Mouse (Mus musculus) hindbrain, embryonic 11.5 days (tissue): ENCODE measurements at regions not wholly inside any gene's neighbourhood (a gene's known extent, or its start where the extent isn't known, plus 50 kb on each side); places are given as distances from the start of the nearest gene placed in this dataset.
A peak's percentile ranks its signal among the peaks of the same experiment; 100 is the strongest.

ENCODE experiments used
- ATAC-seq: fragments of 200-750 bp; cut with Nextera tagmentation; 2 replicates; pipeline ENCODE4 v1.8.0; 2017; ENCODE audit warnings: mild to moderate bottlenecking, moderate TSS enrichment, moderate library complexity; ENCODE audit not compliant: low FRiP score
- DNase-seq: peaks from one replicate; pipeline ENCODE4 v3.0.0-alpha.2; 2015; ENCODE audit warnings: low spot score
- H3K27ac ChIP-seq: fragments of 300-500 bp; sonication (generic); 2 replicates; pipeline ENCODE4 v1.5.1; 2014; ENCODE audit warnings: mild to moderate bottlenecking, low read depth, low read length
- H3K27me3 ChIP-seq: fragments of 300-500 bp; sonication (generic); 2 replicates; pipeline ENCODE4 v1.6.1; 2014; ENCODE audit warnings: mild to moderate bottlenecking, low read length, moderate library complexity, mixed read lengths; ENCODE audit not compliant: control insufficient read depth, insufficient read depth
- H3K36me3 ChIP-seq: fragments of 300-500 bp; sonication (generic); 2 replicates; pipeline ENCODE4 v1.6.1; 2014; ENCODE audit warnings: mild to moderate bottlenecking, low read length, moderate library complexity, mixed read lengths; ENCODE audit not compliant: control insufficient read depth, insufficient read depth
- H3K4me1 ChIP-seq: fragments of 300-500 bp; sonication (generic); replicated peaks from 2 replicates; pipeline ENCODE4 v1.6.1; 2014; ENCODE audit warnings: low read length, mixed read lengths; ENCODE audit not compliant: control insufficient read depth, insufficient read depth
- H3K4me2 ChIP-seq: fragments of 300-500 bp; sonication (generic); replicated peaks from 2 replicates; pipeline ENCODE4 v1.6.1; 2014; ENCODE audit warnings: mild to moderate bottlenecking, low read depth, low read length
- H3K4me3 ChIP-seq: fragments of 300-500 bp; sonication (generic); 2 replicates; pipeline ENCODE4 v1.5.1; 2014; ENCODE audit warnings: low read depth, low read length
- H3K9ac ChIP-seq: fragments of 300-500 bp; sonication (generic); 2 replicates; pipeline ENCODE4 v1.6.1; 2014; ENCODE audit warnings: low read depth, low read length
- H3K9me3 ChIP-seq: fragments of 300-500 bp; sonication (generic); 2 replicates; pipeline ENCODE4 v1.6.1; 2016; ENCODE audit warnings: low read length; ENCODE audit not compliant: control insufficient read depth
- WGBS: fragments of 180-500 bp; shearing (Covaris S2); extraction: QIAGEN DNeasy Blood & Tissue Kit; methylation state at CpG from one replicate; pipeline ENCODE4 v1.1.7; 2014; 5-methylcytosine and 5-hydroxymethylcytosine counted together

GRCm38 (mm10) chr11:71674319-71674718 is 75.4 kb upstream of the Wscd1 start:
- H3K9ac ChIP-seq: no peak overlapping the region
- 41% methylated on average over 5 of the region's 5 CpGs for WGBS
- no peak overlapping the region for H3K4me2 ChIP-seq
- no peaks in the 10 kb centered on the region for H3K36me3 ChIP-seq
- no peaks in the 10 kb centered on the region for H3K27me3 ChIP-seq
- H3K27ac ChIP-seq: no peak overlapping the region
- DNase-seq (peak; percentile 74), ATAC-seq (0 out of 2 replicates have a peak, but pooled peaks have one; percentile 63)
- H3K4me1 ChIP-seq: no peaks in the 10 kb centered on the region
- H3K4me3 ChIP-seq: no peak overlapping the region
- H3K9me3 ChIP-seq: no peaks in the 10 kb centered on the region

GRCm38 (mm10) chr11:71675714-71676313 is 73.9 kb upstream of the Wscd1 start:
- ATAC-seq: no peak
- no peaks in the 10 kb centered on the region for H3K36me3 ChIP-seq
- no peak overlapping the region for H3K27ac ChIP-seq
- no peak overlapping the region for H3K4me3 ChIP-seq
- no peaks in the 10 kb centered on the region for H3K4me1 ChIP-seq
- H3K9me3 ChIP-seq: no peaks in the 10 kb centered on the region
- DNase-seq: no peak
- no peaks in the 10 kb centered on the region for H3K27me3 ChIP-seq
- WGBS: 72% methylated on average over 3 of the region's 3 CpGs
- no peak overlapping the region for H3K4me2 ChIP-seq
- no peak overlapping the region for H3K9ac ChIP-seq

GRCm38 (mm10) chr11:71697017-71697416 is 52.7 kb upstream of the Wscd1 start:
- DNase-seq: no peak

GRCm38 (mm10) chr11:71698836-71699235 is 50.9 kb upstream of the Wscd1 start:
- ATAC-seq: no peak
- Histone ChIP-seq H3K36me3 (no peaks in the 10 kb centered on the region), H3K27me3 (no peaks in the 10 kb centered on the region), H3K9ac (no peak overlapping the region), H3K4me3 (no peak overlapping the region), H3K4me2 (no peak overlapping the region), H3K9me3 (no peaks in the 10 kb centered on the region), H3K4me1 (no peaks in the 10 kb centered on the region), H3K27ac (no peak overlapping the region)
- DNase-seq: no peak
- 96% methylated on average over 4 of the region's 4 CpGs for WGBS

More at GRCm38 (mm10) chr11:71697017-71697416, 52.7 kb upstream of the Wscd1 start:
- Histone ChIP-seq H3K4me2 (no peak overlapping the region), H3K9ac (no peak overlapping the region), H3K36me3 (no peaks in the 10 kb centered on the region), H3K27ac (no peak overlapping the region), H3K4me1 (no peaks in the 10 kb centered on the region), H3K9me3 (no peaks in the 10 kb centered on the region), H3K4me3 (no peak overlapping the region), H3K27me3 (no peaks in the 10 kb centered on the region)
- WGBS: 56% methylated on average over 3 of the region's 3 CpGs
- ATAC-seq: no peak
